Mouse (Mus musculus): ENCODE results near the gene Pdzd2. TPM values are rescaled to one million over a fixed set of nuclear protein-coding genes. Genes with fewer than 3 reads are reported as not detected.

Gene Pdzd2
- polyA plus RNA-seq, 1 experiment from 2014 or later, result 3.3 TPM

DNA sequence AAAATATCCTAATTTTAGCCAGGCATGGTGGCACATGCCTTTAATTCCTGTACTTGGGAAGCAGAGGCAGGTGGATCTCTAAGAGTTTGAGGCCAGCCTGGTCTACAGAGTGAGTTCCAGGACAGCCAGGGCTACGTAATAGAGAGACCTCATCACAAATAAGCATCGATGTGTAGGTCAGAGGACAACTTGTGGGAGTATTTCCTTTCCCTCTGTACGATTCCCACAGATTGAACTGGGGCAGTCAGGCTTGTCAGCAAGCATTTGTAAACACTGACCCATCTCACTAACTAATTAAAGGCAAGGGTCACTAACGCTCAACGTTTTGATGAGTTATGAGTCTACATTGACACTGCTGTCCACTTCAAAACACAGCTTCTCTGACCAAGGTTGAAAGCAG lies 425.1 kb downstream of the Pdzd2 start:
- H3K4me1 ChIP-seq (ENCODE audit: control insufficient read depth, insufficient read depth, low read length), result no peaks in the 10 kb centered on the region
- no peak for ATAC-seq
- H3K4me2 ChIP-seq (ENCODE audit: low read length), result no peak overlapping the region
- WGBS, result 87% methylated on average over 5 of the region's 5 CpGs
- no peak for DNase-seq (ENCODE audit: low spot score)
- no peak overlapping the region for H3K4me3 ChIP-seq (ENCODE audit: low read depth, low read length)
- no peaks in the 10 kb centered on the region for H3K36me3 ChIP-seq (ENCODE audit: control insufficient read depth, insufficient read depth, low read length)
- no peak overlapping the region for H3K27ac ChIP-seq (ENCODE audit: low read depth, low read length)
- H3K9ac ChIP-seq (ENCODE audit: low read length), result no peak overlapping the region
- H3K9me3 ChIP-seq (replicated peaks; ENCODE audit: control insufficient read depth, low read length), result no peaks in the 10 kb centered on the region
- H3K27me3 ChIP-seq (replicated peaks; ENCODE audit: control insufficient read depth, insufficient read depth, low read length), result no peaks in the 10 kb centered on the region

DNA sequence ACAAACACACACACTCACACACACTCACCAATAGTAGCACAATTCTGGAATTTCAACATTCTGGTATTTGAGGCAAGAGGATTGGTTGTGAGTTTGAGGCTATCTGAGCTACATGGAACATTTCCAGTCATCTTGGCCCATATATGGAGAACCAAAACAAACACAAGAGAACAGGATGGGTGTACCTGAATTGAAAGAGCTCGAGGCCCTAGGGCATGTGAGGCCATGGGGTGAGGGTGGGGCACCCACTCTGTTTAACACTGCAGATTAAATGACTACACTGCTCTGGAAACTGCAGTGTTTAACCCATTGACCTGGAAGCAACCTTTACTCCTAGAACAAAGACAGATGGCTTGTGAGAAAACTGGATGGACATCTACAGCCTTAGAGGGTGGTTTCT lies 426.5 kb downstream of the Pdzd2 start:
- no peak overlapping the region for H3K9ac ChIP-seq (ENCODE audit: low read length)
- DNase-seq (ENCODE audit: low spot score) (no peak), ATAC-seq (no peak)
- H3K36me3 ChIP-seq (ENCODE audit: control insufficient read depth, insufficient read depth, low read length), result no peaks in the 10 kb centered on the region
- no peaks in the 10 kb centered on the region for H3K27me3 ChIP-seq (replicated peaks; ENCODE audit: control insufficient read depth, insufficient read depth, low read length)
- H3K4me1 ChIP-seq (ENCODE audit: control insufficient read depth, insufficient read depth, low read length), result no peaks in the 10 kb centered on the region
- no peak overlapping the region for H3K27ac ChIP-seq (ENCODE audit: low read depth, low read length)
- H3K9me3 ChIP-seq (replicated peaks; ENCODE audit: control insufficient read depth, low read length), result no peaks in the 10 kb centered on the region
- H3K4me3 ChIP-seq (ENCODE audit: low read depth, low read length), result no peak overlapping the region
- whole genome bisulfite sequencing, result 58% methylated on average over 1 of the region's 1 CpGs
- no peak overlapping the region for H3K4me2 ChIP-seq (ENCODE audit: low read length)

DNA sequence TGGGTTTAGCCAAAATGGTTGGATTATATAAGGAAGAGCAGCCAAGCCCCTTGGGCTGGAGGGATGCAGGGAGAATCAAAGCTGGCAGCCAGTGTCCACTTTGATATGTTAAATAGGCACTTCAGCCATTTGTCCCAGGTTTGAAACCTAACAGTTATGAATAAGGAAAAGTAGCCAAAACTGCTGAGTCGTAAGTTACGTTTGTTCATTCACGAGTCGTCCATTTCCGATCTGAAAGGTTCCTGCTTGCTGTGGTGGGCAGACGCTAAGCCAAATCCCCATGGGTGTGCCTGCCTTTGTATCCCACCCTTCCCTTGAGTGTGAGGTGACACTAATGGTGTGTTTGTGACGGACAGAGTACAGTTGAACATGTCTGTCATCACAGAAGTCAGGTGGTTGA lies 428.3 kb downstream of the Pdzd2 start:
- H3K36me3 ChIP-seq (ENCODE audit: control insufficient read depth, insufficient read depth, low read length), result no peaks in the 10 kb centered on the region
- H3K4me1 ChIP-seq (ENCODE audit: control insufficient read depth, insufficient read depth, low read length), result no peaks in the 10 kb centered on the region
- H3K27me3 ChIP-seq (replicated peaks; ENCODE audit: control insufficient read depth, insufficient read depth, low read length), result no peaks in the 10 kb centered on the region
- DNase-seq (ENCODE audit: low spot score) (no peak), ATAC-seq (no peak)
- H3K4me3 ChIP-seq (ENCODE audit: low read depth, low read length), result no peak overlapping the region
- WGBS, result 93% methylated on average over 7 of the region's 7 CpGs
- no peaks in the 10 kb centered on the region for H3K9me3 ChIP-seq (replicated peaks; ENCODE audit: control insufficient read depth, low read length)
- no peak overlapping the region for H3K9ac ChIP-seq (ENCODE audit: low read length)
- no peak overlapping the region for H3K4me2 ChIP-seq (ENCODE audit: low read length)
- H3K27ac ChIP-seq (ENCODE audit: low read depth, low read length), result no peak overlapping the region

DNA sequence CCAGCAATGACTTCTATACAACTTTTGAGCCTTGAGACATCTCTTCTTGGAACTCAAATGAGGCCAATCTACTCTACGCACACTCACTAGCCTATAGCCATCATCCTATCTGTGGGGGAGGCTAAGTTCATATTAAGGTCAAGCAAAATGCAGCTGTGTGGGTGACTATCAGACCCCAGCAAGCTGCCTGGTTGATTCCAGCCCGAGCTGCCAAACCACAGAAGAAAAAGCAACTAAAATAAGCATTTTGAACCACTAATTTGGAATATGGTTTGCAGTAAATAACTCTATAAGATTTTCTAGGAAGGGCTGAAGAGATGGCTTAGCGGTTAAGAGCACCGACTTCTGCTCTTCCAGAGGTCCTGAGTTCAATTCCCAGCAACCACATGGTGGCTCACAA lies 429.0 kb downstream of the Pdzd2 start:
- Histone ChIP-seq H3K4me3 (ENCODE audit: low read depth, low read length) (no peak overlapping the region), H3K4me1 (ENCODE audit: control insufficient read depth, insufficient read depth, low read length) (no peaks in the 10 kb centered on the region), H3K4me2 (ENCODE audit: low read length) (no peak overlapping the region), H3K9me3 (replicated peaks; ENCODE audit: control insufficient read depth, low read length) (no peaks in the 10 kb centered on the region), H3K36me3 (ENCODE audit: control insufficient read depth, insufficient read depth, low read length) (no peaks in the 10 kb centered on the region), H3K9ac (ENCODE audit: low read length) (no peak overlapping the region), H3K27me3 (replicated peaks; ENCODE audit: control insufficient read depth, insufficient read depth, low read length) (no peaks in the 10 kb centered on the region), H3K27ac (ENCODE audit: low read depth, low read length) (no peak overlapping the region)
- DNase-seq (ENCODE audit: low spot score) (no peak), ATAC-seq (no peak)
- 91% methylated on average over 4 of the region's 4 CpGs for WGBS

Small RNAs within 50 kb of the gene (microRNA-seq; reads per million reads assigned to microRNA genes)
- gene Gm24135, result not detected
- not detected for gene Gm24302

Other genes starting within 250 kb of the Pdzd2 start
- 13.2 and 17.1 TPM in 2 replicates for gene 6030458C11Rik, start 84.7 kb upstream of the Pdzd2 start, polyA plus RNA-seq (2014; fragmentation: Nextera tagmentation; extraction: Ambion mirVana)
- 50.2 and 60.4 TPM in 2 replicates for gene Drosha, start 84.9 kb upstream of the Pdzd2 start, polyA plus RNA-seq (2014; fragmentation: Nextera tagmentation; extraction: Ambion mirVana)

Measured in forebrain, embryonic 14.5 days (tissue).